Mouse (Mus musculus) embryonic stem cell, embryonic (primary cell): Measurements from ENCODE around the gene Ptpn7.

Source experiments
- CTCF ChIA-PET, 4 experiments: fragments of 300-600 bp in 2 of 4; fragments of 350-600 bp in 2 of 4; sonication (Branson Sonifier 250); formaldehyde crosslinking; loops; one replicate each; lab custom pipeline; 2022; ENCODE audit warnings: inconsistent platforms in 2 of 4; lab: Charles Lee
- POLR2A ChIA-PET, 4 experiments: fragments of 300-600 bp in 2 of 4; fragments of 350-600 bp in 2 of 4; sonication (Branson Sonifier 250); formaldehyde crosslinking; loops; one replicate each; lab custom pipeline; 2022; ENCODE audit warnings: antibody characterized with exemption in 4 of 4, inconsistent platforms in 1 of 4; lab: Charles Lee

The Ptpn7 gene

DNA sequence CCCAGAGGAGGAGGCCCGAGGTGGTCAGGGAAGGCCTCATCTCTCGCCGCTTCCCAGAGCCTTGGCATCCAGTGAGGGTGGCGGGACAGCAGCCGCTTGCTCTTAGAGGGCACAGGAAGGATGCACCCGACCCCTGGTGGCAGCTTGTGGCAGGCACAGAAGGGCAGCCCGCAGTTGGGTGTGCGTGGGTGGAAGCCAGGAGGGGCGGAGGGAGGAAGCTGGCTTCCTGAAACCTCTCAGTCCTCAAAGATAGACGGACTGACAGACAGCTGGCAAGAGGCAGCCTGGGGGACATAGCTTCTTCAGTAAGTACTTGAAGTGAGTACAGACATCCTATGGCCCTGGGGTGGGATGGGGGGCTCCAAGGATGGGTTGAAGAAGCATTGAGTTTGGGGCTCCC, at the start of gene Ptpn7:
Ptpn7 (plus strand) TSS at position 228 of the 400 bp plus-strand sequence.
- POLR2A ChIA-PET, result interaction anchor here in 3 of 4 experiments (0.6 to 4.2 kb wide), 14 partner anchors 10 to 961 kb away, joined by 3 to 17 read pairs (median 4); partner anchors contain the start of genes Arl8a (in 2 of the 3) and Elf3 (in 1 of the 3)
- CTCF ChIA-PET, result interaction anchor here in 3 of 4 experiments (0.6 to 8.4 kb wide), 17 partner anchors 10 to 901 kb away, joined by 3 to 133 read pairs (median 4); partner anchors contain the start of genes Lgr6 (in 1 of the 3) and Shisa4 (in 1 of the 3)

DNA sequence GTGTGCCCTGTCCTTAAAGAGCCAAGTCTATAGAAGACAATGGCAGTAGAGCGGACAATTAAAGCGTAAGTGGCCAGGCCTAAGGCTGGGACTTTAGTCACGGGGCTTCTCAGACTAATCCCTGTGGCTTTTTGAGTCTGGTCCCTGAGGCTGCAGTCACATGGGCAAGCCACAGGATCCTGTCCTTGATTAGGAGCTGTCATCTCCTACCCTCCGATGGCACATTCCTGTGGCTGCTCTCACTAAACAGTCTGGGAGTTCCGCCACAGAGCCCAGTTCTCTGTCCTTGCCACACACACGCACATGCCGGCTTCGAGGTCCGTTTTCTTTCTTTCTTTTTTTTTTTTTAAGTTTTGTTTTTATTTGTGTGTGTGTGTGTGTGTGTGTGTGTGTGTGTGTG, 49.0 kb upstream of the Ptpn7 start:
- ChIA-PET CTCF (interaction anchor here in 1 of 4 experiments (0.6 to 1.1 kb wide), 2 partner anchors 22 to 840 kb away, joined by 4 read pairs; partner anchors contain the start of gene Lgr6), POLR2A (interaction anchor here in 3 of 4 experiments (0.7 to 1.7 kb wide), 7 partner anchors 8 to 339 kb away, joined by 3 to 6 read pairs (median 4); partner anchors contain the start of gene Ube2t (in 2 of the 3))

DNA sequence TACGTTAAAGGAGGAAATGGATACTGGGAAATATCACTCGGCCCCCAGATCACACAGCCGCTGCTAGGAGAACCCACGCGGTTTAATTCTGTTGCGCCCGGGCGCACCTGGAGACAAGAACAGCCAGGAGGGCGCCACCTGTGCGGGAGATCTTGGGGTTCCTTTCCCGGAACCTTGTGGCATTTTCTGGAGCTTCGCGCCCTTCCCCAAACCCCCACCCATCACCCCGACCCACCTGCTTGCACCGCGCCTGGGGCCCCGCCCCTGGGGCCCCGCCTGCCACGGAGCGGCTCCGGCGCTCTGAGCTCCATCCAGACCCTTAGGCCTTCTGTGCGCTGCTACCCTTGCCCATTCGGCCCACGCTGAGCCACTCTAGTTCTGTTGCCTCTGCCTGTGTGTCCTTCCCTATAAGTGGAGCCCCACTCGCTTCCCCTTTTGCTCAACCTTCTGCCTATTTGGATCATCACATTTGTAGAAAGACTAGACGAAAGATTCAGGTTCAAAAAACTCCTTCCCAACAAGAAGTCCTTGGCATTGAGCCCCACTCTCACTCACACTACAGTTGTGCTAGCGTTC, 47.1 kb upstream of the Ptpn7 start:
- ChIA-PET CTCF (interaction anchor here (0.6 to 1.8 kb wide), 6 partner anchors 11 to 220 kb away, joined by 3 to 10 read pairs (median 4); partner anchors contain the start of genes Lgr6 (in 1 of the 4) and Ppp1r12b (in 1 of the 4)), POLR2A (interaction anchor here in 3 of 4 experiments (0.6 to 1.5 kb wide), 9 partner anchors 9 to 1032 kb away, joined by 3 to 5 read pairs (median 3); no protein-coding TSS in a partner anchor)

DNA sequence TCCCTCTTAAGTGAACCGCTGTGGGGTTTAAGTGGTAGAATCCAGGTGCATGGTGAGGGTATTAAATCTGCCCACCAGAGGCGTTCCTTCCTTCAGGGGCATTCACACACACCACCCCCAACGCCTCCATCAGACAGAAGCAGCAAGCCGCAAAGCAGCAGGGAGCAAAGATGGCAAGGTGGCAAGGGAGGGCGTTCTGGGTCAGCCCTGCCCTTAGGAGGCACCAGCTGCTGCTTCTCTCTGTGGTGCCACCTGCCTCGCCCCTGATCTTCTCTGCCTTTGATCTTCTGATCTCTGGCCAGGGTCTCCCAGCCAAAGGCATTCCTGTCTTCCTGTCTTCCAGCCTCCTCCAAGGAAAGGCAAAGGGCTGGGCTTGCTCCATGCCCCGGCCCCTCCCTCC, 46.5 kb upstream of the Ptpn7 start:
- POLR2A ChIA-PET, result interaction anchor here in 2 of 4 experiments (0.6 to 0.9 kb wide), 2 partner anchors 40 to 446 kb away, joined by 3 read pairs; no protein-coding TSS in a partner anchor
- CTCF ChIA-PET, result interaction anchor here in 3 of 4 experiments (0.6 to 1.8 kb wide), 4 partner anchors 20 to 776 kb away, joined by 3 to 10 read pairs (median 4); partner anchors contain the start of gene Lgr6 (in 1 of the 3)

DNA sequence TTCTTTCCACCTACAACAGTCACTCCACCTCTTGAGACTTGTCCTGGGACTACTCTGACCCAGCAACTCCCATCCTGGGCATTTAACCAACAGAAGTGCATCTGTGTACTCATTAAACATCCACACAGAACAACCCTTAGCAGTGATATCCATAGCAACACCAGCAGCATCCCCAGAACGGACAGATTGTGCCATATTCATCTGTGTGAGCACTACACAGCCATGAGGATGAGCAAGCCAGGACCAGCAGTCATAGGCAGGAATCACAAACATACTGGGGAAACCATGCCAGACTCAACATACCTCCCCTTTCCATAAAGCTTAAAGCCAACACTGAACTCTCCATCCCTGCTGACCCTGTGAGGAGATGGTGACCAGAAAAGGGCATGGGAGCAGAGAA, 45.1 kb upstream of the Ptpn7 start:
- POLR2A ChIA-PET, result interaction anchor here in 2 of 4 experiments (0.5 to 0.6 kb wide), 3 partner anchors 64 to 409 kb away, joined by 3 to 5 read pairs (median 3); no protein-coding TSS in a partner anchor

DNA sequence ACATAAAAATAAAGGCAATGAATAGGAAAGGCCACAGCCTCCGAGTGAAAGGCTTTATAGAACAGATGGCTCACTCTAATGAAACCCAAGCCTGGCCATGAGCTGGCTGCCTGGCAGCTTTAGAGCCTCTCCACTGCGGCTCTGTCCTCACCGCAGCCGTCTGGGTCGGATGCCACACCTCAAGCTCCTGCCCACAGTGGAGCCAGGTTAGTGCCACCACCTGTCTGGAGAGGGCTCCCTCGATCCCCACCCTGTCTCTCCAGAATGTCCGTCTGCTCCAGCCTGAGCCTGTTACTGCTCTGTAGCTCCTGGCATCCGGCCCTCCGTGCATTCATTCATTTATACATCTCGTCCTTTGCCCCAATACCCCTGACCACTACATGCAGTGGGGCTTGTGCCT, 42.9 kb upstream of the Ptpn7 start:
- ChIA-PET POLR2A (interaction anchor here in 1 of 4 experiments (0.6 to 1.2 kb wide), 2 partner anchors 77 to 83 kb away, joined by 3 to 5 read pairs; no protein-coding TSS in a partner anchor), CTCF (interaction anchor here in 2 of 4 experiments (0.6 to 1.1 kb wide), 3 partner anchors 19 to 490 kb away, joined by 3 read pairs; no protein-coding TSS in a partner anchor)

More for the DNA sequence above, 45.1 kb upstream of the Ptpn7 start:
- CTCF ChIA-PET, result interaction anchor here in 1 of 4 experiments (1.0 kb wide), 1 partner anchor 23 kb away, joined by 3 read pairs; no protein-coding TSS in a partner anchor

DNA sequence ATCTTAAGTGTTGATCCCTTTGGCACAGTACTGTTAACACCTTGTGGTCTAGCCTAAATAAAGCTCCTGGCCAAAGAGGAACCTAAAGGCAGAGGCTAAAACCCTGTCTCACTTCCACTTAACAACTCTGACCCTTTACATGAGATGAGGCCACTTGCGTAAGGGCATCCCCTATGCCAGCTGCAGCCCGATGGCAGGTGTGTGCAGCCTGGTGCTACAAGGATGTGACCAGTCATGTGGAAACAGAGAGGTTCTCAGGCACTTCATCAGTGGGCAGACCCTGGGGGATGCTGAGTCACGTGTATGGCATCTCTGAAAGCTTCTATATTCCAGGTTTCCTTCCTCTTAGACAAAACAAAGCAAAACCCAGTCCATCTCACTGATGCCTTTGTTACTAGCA, 41.6 kb upstream of the Ptpn7 start:
- POLR2A ChIA-PET, result interaction anchor here in 1 of 4 experiments (0.9 kb wide), 1 partner anchor 8 kb away, joined by 4 read pairs; no protein-coding TSS in a partner anchor
- CTCF ChIA-PET, result interaction anchor here in 2 of 4 experiments (1.3 to 1.5 kb wide), 2 partner anchors 14 to 101 kb away, joined by 4 read pairs; partner anchors contain the start of gene Lgr6 (in 1 of the 2)

DNA sequence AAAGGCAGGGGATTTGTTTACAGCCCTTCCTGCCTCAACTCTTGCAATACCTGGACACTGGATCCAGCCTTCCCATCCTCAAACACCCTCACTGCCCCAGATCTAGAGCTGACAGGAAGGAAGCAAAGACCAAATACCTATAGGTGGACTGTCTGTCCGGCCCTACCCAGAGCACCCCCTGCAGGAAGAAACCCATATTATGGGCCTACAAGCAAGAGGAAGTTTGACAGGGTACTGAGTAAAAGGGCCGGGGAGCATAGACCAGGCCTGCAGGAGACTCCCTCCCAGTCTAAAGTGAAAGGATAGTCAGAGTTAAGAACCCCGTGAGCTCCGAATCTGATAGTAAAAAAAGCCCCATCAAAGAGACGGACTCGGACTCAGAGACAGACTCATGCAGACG, 37.8 kb upstream of the Ptpn7 start:
- ChIA-PET CTCF (interaction anchor here in 1 of 4 experiments (0.6 to 1.0 kb wide), 2 partner anchors 11 to 850 kb away, joined by 3 to 5 read pairs; partner anchors contain the start of gene Lgr6), POLR2A (no interaction called here)

DNA sequence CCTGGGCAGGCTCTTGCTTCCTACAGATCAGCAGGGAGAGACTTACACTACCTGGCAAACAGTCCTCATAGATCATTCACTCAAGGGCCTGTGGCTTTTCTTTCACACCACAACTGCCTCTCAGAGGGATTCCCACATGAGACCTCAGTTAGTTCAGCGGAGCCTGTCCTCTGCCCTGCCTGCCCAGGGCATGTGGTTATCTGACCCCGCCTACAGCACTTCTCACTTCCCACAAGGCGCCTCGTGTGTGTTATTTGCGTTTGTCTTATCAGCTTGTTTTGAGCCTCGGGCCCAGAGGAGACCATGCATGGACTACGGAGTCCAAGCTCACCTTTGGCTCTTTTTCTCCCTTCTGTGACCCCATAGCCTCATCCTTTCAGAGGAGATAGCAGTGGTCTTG, 37.3 kb upstream of the Ptpn7 start:
- CTCF ChIA-PET, result interaction anchor here in 1 of 4 experiments (0.6 to 1.0 kb wide), 2 partner anchors 10 to 850 kb away, joined by 3 to 5 read pairs; partner anchors contain the start of gene Lgr6
- POLR2A ChIA-PET, result no interaction called here

DNA sequence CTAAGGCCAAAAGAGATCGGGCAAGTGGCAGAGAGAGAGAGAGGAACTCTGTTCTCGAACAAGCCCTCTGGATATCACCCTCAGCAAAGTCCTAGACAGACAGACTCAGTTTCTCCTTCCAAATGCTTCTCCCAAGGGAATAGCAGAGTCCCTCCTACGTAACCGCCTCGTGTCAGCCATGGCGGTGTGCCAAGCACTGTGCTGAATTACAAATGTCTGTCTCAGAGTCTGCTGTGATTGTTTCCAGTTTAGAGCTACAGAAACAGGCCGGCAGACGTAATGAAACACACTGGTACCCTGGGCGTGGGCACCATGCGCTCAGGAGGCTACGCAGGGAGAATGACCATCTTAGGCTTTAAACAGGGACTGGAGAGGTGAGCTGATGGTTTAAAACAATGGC, 36.2 kb upstream of the Ptpn7 start:
- ChIA-PET CTCF (interaction anchor here in 3 of 4 experiments (0.6 to 1.2 kb wide), 4 partner anchors 10 to 1199 kb away, joined by 3 to 5 read pairs (median 4); no protein-coding TSS in a partner anchor), POLR2A (interaction anchor here in 1 of 4 experiments (2.1 kb wide), 1 partner anchor 13 kb away, joined by 6 read pairs; no protein-coding TSS in a partner anchor)

DNA sequence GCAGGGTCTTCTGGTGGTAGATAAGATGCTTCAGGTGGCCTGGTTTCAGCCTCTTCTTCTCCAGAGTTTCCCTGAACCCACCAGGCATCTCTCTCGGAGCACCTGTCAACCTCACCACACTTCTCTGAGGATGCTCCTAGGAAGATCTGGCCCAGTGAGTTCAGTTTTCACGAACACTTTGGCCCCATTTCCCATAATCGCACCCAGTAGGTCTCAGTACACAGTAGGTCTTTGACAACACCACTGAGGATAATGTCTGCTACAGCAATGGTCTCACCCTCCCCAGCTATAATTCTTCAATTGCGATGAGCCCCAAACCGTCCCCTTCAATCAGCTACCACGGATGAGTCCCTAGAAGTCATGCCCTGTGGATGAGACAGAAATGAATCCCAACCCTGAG, 35.1 kb upstream of the Ptpn7 start:
- ChIA-PET POLR2A (interaction anchor here in 1 of 4 experiments (2.1 kb wide), 1 partner anchor 14 kb away, joined by 6 read pairs; no protein-coding TSS in a partner anchor), CTCF (interaction anchor here (0.6 to 1.2 kb wide), 6 partner anchors 9 to 499 kb away, joined by 3 to 5 read pairs (median 3); no protein-coding TSS in a partner anchor)

DNA sequence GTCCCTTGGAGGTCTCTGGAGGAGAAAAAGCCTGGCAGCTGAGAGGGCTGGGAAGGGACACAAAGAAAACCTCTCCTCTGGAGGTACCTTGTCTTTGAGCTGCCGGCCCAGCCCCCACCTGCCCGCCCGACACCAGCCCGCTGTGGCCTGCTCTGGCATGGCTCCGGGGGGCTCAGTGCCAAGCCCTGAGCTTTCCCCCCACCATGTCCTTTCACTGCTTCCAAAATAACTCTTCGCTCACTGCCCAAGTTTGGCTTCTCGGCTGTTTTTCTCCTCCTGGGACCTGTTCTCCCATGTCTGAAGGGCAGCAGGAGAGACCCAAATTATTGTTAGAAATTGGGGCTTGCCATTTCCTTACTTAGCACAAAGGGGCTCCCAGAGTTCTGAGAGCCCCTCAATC, 34.1 kb upstream of the Ptpn7 start:
- POLR2A ChIA-PET, result interaction anchor here in 1 of 4 experiments (2.1 kb wide), 1 partner anchor 15 kb away, joined by 6 read pairs; no protein-coding TSS in a partner anchor

DNA sequence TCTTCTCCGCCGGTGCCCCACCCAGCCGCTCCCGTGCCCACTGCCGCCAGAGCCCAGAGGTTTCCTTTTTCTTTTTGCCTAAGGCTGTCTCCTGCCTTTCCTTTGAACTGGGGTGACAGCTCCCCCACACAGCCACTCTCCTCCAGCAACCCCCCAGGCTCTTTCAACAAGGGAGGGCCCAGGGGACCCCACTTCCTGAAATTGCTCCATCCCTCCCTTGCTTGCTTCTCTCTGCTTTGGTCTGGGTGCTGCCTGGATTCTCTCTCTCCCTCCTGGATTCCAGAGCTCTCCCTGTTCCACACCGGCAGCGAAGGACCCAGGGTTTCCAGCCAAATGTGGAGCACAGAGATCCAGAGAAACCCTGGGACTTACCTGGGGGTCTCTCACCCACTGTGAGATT, 32.1 kb upstream of the Ptpn7 start:
- ChIA-PET CTCF (interaction anchor here in 3 of 4 experiments (0.6 to 1.4 kb wide), 5 partner anchors 9 to 550 kb away, joined by 3 to 5 read pairs (median 3); no protein-coding TSS in a partner anchor), POLR2A (interaction anchor here in 1 of 4 experiments (1.2 kb wide), 1 partner anchor 11 kb away, joined by 3 read pairs; no protein-coding TSS in a partner anchor)

More for the DNA sequence above, 34.1 kb upstream of the Ptpn7 start:
- CTCF ChIA-PET, result interaction anchor here in 2 of 4 experiments (0.5 to 1.1 kb wide), 3 partner anchors 8 to 947 kb away, joined by 3 to 8 read pairs (median 3); no protein-coding TSS in a partner anchor

DNA sequence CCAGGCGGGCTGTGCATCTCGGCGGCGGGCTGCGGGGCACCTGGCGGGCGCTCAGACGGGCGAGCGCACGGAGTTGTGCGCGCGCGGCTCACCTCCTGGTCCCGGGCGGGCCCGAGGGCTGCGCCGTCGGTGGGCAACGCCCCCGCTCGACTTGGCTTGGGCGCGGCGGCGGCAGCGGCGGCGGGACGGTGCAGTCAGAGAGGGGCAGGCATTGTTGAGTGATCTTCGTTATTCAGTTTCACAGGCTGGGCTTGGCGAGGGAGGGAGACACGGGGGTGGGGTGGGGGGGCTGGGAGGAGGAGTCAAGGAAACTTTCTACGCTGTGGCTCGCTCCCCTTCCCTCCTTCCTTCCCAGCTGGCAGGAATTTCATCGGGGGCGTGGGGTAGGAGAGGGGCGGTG, 27.4 kb upstream of the Ptpn7 start, which contains the start of gene Lgr6:
Lgr6 (minus strand) TSS at position 153 of the 400 bp plus-strand sequence.
- CTCF ChIA-PET, result interaction anchor here (0.6 to 9.9 kb wide), 26 partner anchors 9 to 790 kb away, joined by 3 to 133 read pairs (median 4); partner anchors contain the start of gene Ptpn7 (in 1 of the 4)
- POLR2A ChIA-PET, result interaction anchor here (0.6 to 2.5 kb wide), 14 partner anchors 20 to 423 kb away, joined by 3 to 17 read pairs (median 4); partner anchors contain the start of genes Ppp1r12b (in 2 of the 4), Ube2t (in 2 of the 4) and Elf3 (in 1 of the 4)

DNA sequence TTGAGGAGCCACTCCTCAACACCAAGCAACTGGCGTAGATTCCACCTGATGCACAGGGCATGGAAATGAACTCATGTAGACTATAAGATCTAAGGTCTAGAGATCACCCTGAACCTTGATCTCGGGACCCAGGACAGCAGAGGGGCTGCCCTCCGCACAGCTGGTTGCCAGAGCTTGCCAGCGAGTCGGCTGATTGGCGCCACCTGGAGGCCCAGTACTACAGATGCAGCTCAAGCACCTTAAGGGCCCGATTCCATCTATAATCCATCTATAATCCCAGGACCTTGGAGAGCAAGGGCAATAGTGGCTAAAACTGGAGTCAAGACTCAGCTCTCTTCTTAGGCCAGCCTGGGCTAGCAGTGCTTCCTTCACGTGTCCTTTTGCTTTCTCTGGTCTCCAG, 26.5 kb upstream of the Ptpn7 start:
- CTCF ChIA-PET, result interaction anchor here (0.6 to 9.9 kb wide), 57 partner anchors 8 to 1682 kb away, joined by 3 to 133 read pairs (median 4); partner anchors contain the start of genes Ptpn7 (in 2 of the 4), Ppp1r12b (in 1 of the 4), Sox13 (in 1 of the 4) and Syt2 (in 1 of the 4)
- POLR2A ChIA-PET, result interaction anchor here (0.5 to 2.5 kb wide), 17 partner anchors 22 to 263 kb away, joined by 3 to 17 read pairs (median 5); partner anchors contain the start of genes Ppp1r12b (in 2 of the 4), Ube2t (in 2 of the 4) and Elf3 (in 1 of the 4)

DNA sequence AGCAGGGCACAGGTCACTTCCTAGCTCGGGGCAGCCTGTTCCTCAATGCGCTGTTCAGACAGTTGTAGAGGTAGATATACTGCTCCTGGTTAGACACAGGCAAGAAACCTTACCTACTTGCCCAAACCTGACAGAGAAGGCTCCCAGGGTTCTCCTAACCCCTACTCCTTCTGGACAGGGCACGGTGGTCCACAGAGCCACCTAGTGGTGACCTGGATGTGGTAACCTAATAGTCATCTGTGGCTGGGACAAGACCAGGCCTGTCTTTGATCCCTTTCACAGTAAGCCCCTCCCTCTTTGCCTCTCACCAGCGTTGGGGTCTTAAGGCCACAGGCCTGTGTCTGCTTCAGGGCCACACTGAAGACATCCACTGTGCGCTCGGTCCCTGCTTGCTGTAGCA, 23.9 kb upstream of the Ptpn7 start:
- CTCF ChIA-PET, result interaction anchor here in 2 of 4 experiments (0.7 to 9.9 kb wide), 14 partner anchors 19 to 380 kb away, joined by 3 to 133 read pairs (median 10); partner anchors contain the start of genes Ppp1r12b (in 1 of the 2), Ptpn7 (in 1 of the 2) and Ube2t (in 1 of the 2)
- POLR2A ChIA-PET, result interaction anchor here in 3 of 4 experiments (0.8 to 2.9 kb wide), 10 partner anchors 18 to 387 kb away, joined by 3 to 7 read pairs (median 3); partner anchors contain the start of gene Elf3 (in 1 of the 3)

DNA sequence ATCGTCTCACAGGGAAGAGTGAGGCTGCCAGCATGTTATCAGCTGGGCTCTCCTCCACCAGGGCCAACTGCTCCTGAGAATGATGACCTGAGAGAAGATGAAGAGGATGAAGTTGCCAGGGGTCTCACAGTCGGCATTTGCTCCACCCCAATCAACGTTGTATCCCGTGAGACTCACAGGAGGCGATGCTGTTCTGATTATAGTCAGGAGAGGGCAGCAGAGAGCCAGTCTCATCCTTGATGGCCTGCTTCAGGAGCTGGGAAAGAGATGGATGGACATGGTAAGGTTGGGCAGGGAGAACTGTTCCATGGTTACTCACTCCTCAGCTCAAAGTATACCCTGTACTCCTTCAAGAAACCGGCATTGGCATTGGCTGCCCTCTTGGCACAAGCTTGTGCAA, 22.4 kb upstream of the Ptpn7 start:
- ChIA-PET POLR2A (interaction anchor here (0.5 to 2.9 kb wide), 27 partner anchors 11 to 259 kb away, joined by 3 to 11 read pairs (median 4); partner anchors contain the start of genes Ube2t (in 3 of the 4), Elf3 (in 2 of the 4), Ppp1r12b (in 2 of the 4) and Ptpn7 (in 2 of the 4)), CTCF (interaction anchor here (0.6 to 9.9 kb wide), 80 partner anchors 9 to 988 kb away, joined by 3 to 133 read pairs (median 4); partner anchors contain the start of genes Ptpn7 (in 3 of the 4), Ppp1r12b (in 2 of the 4), Elf3 (in 1 of the 4) and Syt2 (in 1 of the 4))
